Mouse (Mus musculus) cerebellum, adult 2 months (tissue): ENCODE data around the gene Nhlrc2.

ENCODE experiments used
- CTCF ChIP-seq: fragments of 200-500 bp; IDR thresholded peaks from 2 replicates; pipeline ENCODE4 v1.5.1; 2011; ENCODE audit warnings: low read depth, mild to moderate bottlenecking, control low read depth, low read length, moderate library complexity, borderline replicate concordance; ENCODE audit not compliant: insufficient read depth
- POLR2A ChIP-seq: fragments of 200-500 bp; IDR thresholded peaks from 2 replicates; pipeline ENCODE4 v1.6.1; 2011; ENCODE audit warnings: low read length, control low read depth, borderline replicate concordance; ENCODE audit not compliant: insufficient read depth

DNA sequence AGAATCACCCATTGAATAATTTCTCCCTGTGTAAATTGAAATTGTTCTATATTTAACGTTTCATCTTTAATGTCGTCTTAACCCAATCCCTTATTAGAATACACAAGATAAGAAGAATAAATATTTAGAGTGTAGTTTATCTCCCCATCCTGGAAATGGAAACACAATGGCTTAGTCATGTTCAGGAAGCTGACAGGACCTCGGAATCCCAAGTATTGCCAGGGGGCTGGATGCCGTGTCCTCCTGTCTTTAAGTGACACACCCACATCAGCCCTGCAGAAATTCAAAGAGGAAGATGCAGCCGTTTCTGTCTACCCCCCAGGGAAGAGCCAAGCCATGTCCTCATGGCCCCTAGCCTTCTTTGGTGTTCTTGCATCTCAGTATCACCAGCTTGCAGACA is 60.9 kb downstream of the Nhlrc2 start:
- no peak for TF ChIP-seq CTCF
- TF ChIP-seq POLR2A, result no peak
